Mouse (Mus musculus): ENCODE measurements at regions not wholly inside any gene's neighbourhood (a gene's known extent, or its start where the extent isn't known, plus 50 kb on each side); places are given as distances from the start of the nearest gene placed in this dataset.

DNA sequence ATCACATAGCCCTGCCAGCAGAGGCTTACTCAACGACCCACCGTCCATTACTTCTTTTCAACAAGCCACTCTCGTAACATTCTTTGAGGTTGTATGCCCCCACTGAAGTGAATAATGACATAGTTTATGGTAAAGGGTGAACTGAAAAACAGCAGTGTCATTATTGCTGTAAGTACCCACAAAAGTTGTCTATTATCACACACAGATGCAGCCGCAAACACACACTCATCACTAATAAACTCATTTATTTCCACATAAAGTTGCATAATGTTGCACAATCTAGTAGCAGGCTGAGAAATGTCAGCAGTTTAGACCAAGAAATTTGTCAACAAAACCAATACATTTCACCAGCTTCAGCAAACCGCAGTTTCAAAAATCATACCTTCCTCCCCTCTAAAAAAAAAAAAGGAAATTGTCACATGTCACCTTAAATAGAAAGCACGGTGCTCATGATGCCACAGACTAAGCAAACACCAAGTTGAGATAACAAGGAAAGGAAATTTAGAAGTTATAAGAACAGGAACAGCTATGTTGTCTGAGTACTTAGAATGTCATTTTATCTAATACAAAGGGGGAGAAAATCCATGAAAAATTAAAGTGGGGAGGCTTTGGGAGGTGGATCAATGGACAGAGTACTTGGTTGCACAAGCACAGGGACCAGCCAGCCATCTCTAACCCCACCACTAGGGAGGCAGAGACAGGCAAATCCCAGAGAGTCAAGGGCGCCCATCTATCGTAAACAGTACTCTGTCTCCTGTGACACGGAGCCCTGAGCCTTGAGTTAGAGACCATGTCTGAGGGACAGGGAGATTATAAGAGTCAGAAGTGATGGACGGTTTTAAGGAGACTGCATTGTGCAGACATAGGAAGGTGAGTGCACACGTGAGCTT lies 195.9 kb downstream of the Hlx start:
- DNase-seq (ENCODE audit: low spot score) = no peak
- H3K27me3 ChIP-seq (replicated peaks; ENCODE audit: control insufficient read depth, insufficient read depth, low read length) = no peaks in the 10 kb centered on the region
- no peak overlapping the region for H3K4me3 ChIP-seq (ENCODE audit: low read depth, low read length)
- no peaks in the 10 kb centered on the region for H3K36me3 ChIP-seq (ENCODE audit: control insufficient read depth, insufficient read depth, low read length)
- H3K9me3 ChIP-seq (ENCODE audit: control insufficient read depth, low read length) = no peaks in the 10 kb centered on the region
- no peak for ATAC-seq (replicated peaks; ENCODE audit: low FRiP score)
- H3K4me1 ChIP-seq (replicated peaks; ENCODE audit: control insufficient read depth, insufficient read depth, low read length) = no peaks in the 10 kb centered on the region
- WGBS = 66% methylated on average over 11 of the region's 11 CpGs
- H3K9ac ChIP-seq (ENCODE audit: low read depth, low read length) = no peak overlapping the region
- no peak overlapping the region for H3K27ac ChIP-seq (ENCODE audit: low read depth, low read length)
- H3K4me2 ChIP-seq = no peak overlapping the region

DNA sequence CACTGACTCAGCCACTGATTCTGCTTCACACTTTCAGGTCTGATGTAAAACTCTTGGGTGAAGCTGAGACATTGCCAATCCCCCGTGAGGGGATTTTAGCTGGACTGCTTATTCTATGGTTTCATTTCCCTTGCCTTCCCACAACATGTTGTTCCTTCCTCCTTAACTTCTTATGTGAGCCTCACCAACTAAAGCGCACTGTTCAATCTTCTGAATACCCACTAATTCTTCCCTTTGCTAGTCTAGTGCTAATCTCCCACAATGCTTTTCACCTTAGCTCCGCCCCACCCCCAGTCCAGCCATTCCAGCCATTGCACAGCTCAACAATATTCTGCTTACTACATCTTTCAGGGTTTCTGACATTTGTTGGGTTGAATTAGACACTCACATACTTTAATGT lies 196.7 kb downstream of the Hlx start:
- ATAC-seq (replicated peaks; ENCODE audit: low FRiP score) (no peak), DNase-seq (ENCODE audit: low spot score) (no peak)
- Histone ChIP-seq H3K36me3 (ENCODE audit: control insufficient read depth, insufficient read depth, low read length) (no peaks in the 10 kb centered on the region), H3K4me2 (no peak overlapping the region), H3K27ac (ENCODE audit: low read depth, low read length) (no peak overlapping the region), H3K9ac (ENCODE audit: low read depth, low read length) (no peak overlapping the region), H3K27me3 (replicated peaks; ENCODE audit: control insufficient read depth, insufficient read depth, low read length) (no peaks in the 10 kb centered on the region), H3K4me3 (ENCODE audit: low read depth, low read length) (no peak overlapping the region), H3K4me1 (replicated peaks; ENCODE audit: control insufficient read depth, insufficient read depth, low read length) (no peaks in the 10 kb centered on the region), H3K9me3 (ENCODE audit: control insufficient read depth, low read length) (no peaks in the 10 kb centered on the region)
- 85% methylated on average over 3 of the region's 3 CpGs for WGBS

- Histone ChIP-seq H3K27me3 (replicated peaks; ENCODE audit: control insufficient read depth, insufficient read depth, low read length) (no peaks in the 10 kb centered on the region), H3K27ac (ENCODE audit: low read depth, low read length) (no peak overlapping the region), H3K9ac (ENCODE audit: low read depth, low read length) (no peak overlapping the region), H3K9me3 (ENCODE audit: control insufficient read depth, low read length) (no peaks in the 10 kb centered on the region), H3K36me3 (ENCODE audit: control insufficient read depth, insufficient read depth, low read length) (no peaks in the 10 kb centered on the region), H3K4me2 (no peak overlapping the region), H3K4me3 (ENCODE audit: low read depth, low read length) (no peak overlapping the region), H3K4me1 (replicated peaks; ENCODE audit: control insufficient read depth, insufficient read depth, low read length) (no peaks in the 10 kb centered on the region)
- WGBS = 79% methylated on average over 4 of the region's 4 CpGs
- ATAC-seq (replicated peaks; ENCODE audit: low FRiP score) = no peak
- no peak for DNase-seq (ENCODE audit: low spot score)
Measured at GRCm38 (mm10) chr1:184534511-184534910, 197.9 kb downstream of the Hlx start.

GRCm38 (mm10) chr1:184533870-184534269 lies 198.5 kb downstream of the Hlx start:
- WGBS = 59% methylated on average over 5 of the region's 5 CpGs
- no peak overlapping the region for H3K27ac ChIP-seq (ENCODE audit: low read depth, low read length)
- no peaks in the 10 kb centered on the region for H3K36me3 ChIP-seq (ENCODE audit: control insufficient read depth, insufficient read depth, low read length)
- H3K4me2 ChIP-seq = no peak overlapping the region
- no peaks in the 10 kb centered on the region for H3K9me3 ChIP-seq (ENCODE audit: control insufficient read depth, low read length)
- ATAC-seq (replicated peaks; ENCODE audit: low FRiP score) (no peak), DNase-seq (ENCODE audit: low spot score) (no peak)
- H3K4me3 ChIP-seq (ENCODE audit: low read depth, low read length) = no peak overlapping the region
- H3K9ac ChIP-seq (ENCODE audit: low read depth, low read length) = no peak overlapping the region
- H3K27me3 ChIP-seq (replicated peaks; ENCODE audit: control insufficient read depth, insufficient read depth, low read length) = no peaks in the 10 kb centered on the region
- no peaks in the 10 kb centered on the region for H3K4me1 ChIP-seq (replicated peaks; ENCODE audit: control insufficient read depth, insufficient read depth, low read length)

- no peak overlapping the region for H3K4me2 ChIP-seq
- H3K27me3 ChIP-seq (replicated peaks; ENCODE audit: control insufficient read depth, insufficient read depth, low read length) = no peaks in the 10 kb centered on the region
- ATAC-seq (replicated peaks; ENCODE audit: low FRiP score) (no peak), DNase-seq (ENCODE audit: low spot score) (no peak)
- no peak overlapping the region for H3K9ac ChIP-seq (ENCODE audit: low read depth, low read length)
- H3K4me1 ChIP-seq (replicated peaks; ENCODE audit: control insufficient read depth, insufficient read depth, low read length) = no peaks in the 10 kb centered on the region
- no peaks in the 10 kb centered on the region for H3K9me3 ChIP-seq (ENCODE audit: control insufficient read depth, low read length)
- WGBS = 73% methylated on average over 8 of the region's 8 CpGs
- no peak overlapping the region for H3K4me3 ChIP-seq (ENCODE audit: low read depth, low read length)
- H3K36me3 ChIP-seq (ENCODE audit: control insufficient read depth, insufficient read depth, low read length) = no peaks in the 10 kb centered on the region
- H3K27ac ChIP-seq (ENCODE audit: low read depth, low read length) = no peak overlapping the region
Measured at GRCm38 (mm10) chr1:184532488-184533055, 199.8 kb downstream of the Hlx start.

DNA sequence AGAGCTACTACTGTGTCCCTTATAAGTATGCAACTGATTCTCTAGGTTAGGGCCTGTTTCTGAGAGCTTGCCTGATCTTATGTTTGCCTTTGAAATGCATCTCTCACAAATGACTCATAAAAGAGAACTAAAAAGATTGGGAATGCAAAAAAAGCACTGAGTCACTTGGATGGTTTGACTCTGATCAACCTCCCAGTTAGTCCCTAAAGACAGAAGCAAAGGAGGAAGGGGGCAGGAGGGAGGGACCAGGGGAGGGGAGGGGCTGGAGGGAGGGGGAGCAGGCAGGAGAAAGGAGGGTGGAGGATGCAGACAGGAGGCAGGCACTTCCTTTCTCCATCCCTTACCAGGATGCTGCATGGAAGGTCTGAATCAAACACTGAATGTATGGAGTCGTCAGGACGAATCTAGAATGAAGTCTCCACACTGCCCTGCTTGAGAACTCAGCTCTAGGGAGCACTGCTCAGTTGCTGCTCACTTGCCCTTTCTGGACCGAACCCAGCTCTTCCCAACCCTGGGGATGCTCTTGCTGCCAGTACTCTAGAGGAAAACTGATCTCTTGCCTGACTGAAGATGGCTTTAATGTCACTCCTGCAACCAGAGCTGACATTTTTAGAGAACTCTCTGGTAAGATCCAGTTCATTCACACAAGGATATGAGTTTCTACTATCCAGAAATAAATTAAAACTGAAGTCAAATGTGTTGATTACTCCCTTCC lies 201.7 kb downstream of the Hlx start:
- 48% methylated on average over 3 of the region's 3 CpGs for WGBS
- H3K4me2 ChIP-seq = no peak overlapping the region
- H3K9me3 ChIP-seq (ENCODE audit: control insufficient read depth, low read length) = no peaks in the 10 kb centered on the region
- DNase-seq (ENCODE audit: low spot score) (no peak), ATAC-seq (replicated peaks; ENCODE audit: low FRiP score) (no peak)
- H3K4me1 ChIP-seq (replicated peaks; ENCODE audit: control insufficient read depth, insufficient read depth, low read length) = no peaks in the 10 kb centered on the region
- H3K27me3 ChIP-seq (replicated peaks; ENCODE audit: control insufficient read depth, insufficient read depth, low read length) = no peaks in the 10 kb centered on the region
- no peak overlapping the region for H3K9ac ChIP-seq (ENCODE audit: low read depth, low read length)
- H3K36me3 ChIP-seq (ENCODE audit: control insufficient read depth, insufficient read depth, low read length) = no peaks in the 10 kb centered on the region
- H3K27ac ChIP-seq (ENCODE audit: low read depth, low read length) = no peak overlapping the region
- no peak overlapping the region for H3K4me3 ChIP-seq (ENCODE audit: low read depth, low read length)

DNA sequence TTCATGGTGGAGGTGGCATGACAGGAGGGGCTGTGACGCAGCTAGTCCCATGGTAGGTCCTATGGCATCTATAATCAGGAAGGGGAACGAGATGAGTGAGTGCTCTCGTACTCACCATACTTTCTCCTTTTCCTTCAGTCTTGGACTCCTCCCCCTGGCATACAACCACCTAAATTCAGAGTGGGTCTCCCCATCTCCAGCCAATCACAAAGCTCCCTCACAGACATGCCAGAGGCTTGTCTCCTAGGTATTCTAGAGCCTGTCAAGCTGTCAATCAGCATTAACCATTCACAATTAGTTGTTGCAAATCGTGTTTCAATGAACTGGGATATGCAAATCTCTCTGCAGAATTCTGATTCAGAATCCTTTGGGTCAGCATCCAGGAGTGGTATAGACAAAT lies 206.7 kb downstream of the Hlx start:
- no peak for DNase-seq (ENCODE audit: low spot score)
- Histone ChIP-seq H3K4me3 (ENCODE audit: low read depth, low read length) (no peak overlapping the region), H3K27me3 (replicated peaks; ENCODE audit: control insufficient read depth, insufficient read depth, low read length) (no peaks in the 10 kb centered on the region), H3K27ac (ENCODE audit: low read depth, low read length) (no peak overlapping the region), H3K9me3 (ENCODE audit: control insufficient read depth, low read length) (no peaks in the 10 kb centered on the region), H3K36me3 (ENCODE audit: control insufficient read depth, insufficient read depth, low read length) (no peaks in the 10 kb centered on the region), H3K4me1 (replicated peaks; ENCODE audit: control insufficient read depth, insufficient read depth, low read length) (no peaks in the 10 kb centered on the region), H3K9ac (ENCODE audit: low read depth, low read length) (no peak overlapping the region), H3K4me2 (no peak overlapping the region)
- 77% methylated on average over 4 of the region's 4 CpGs for WGBS
- no peak for ATAC-seq (replicated peaks; ENCODE audit: low FRiP score)

GRCm38 (mm10) chr1:184519551-184519950 lies 212.9 kb downstream of the Hlx start:
- 85% methylated on average over 5 of the region's 5 CpGs for WGBS
- no peak for ATAC-seq (replicated peaks; ENCODE audit: low FRiP score)

More at GRCm38 (mm10) chr1:184519551-184519950, 212.9 kb downstream of the Hlx start:
- no peak overlapping the region for H3K27ac ChIP-seq (ENCODE audit: low read depth, low read length)
- no peak for DNase-seq (ENCODE audit: low spot score)
- H3K27me3 ChIP-seq (replicated peaks; ENCODE audit: control insufficient read depth, insufficient read depth, low read length) = no peaks in the 10 kb centered on the region
- no peaks in the 10 kb centered on the region for H3K9me3 ChIP-seq (ENCODE audit: control insufficient read depth, low read length)
- no peaks in the 10 kb centered on the region for H3K36me3 ChIP-seq (ENCODE audit: control insufficient read depth, insufficient read depth, low read length)
- H3K4me1 ChIP-seq (replicated peaks; ENCODE audit: control insufficient read depth, insufficient read depth, low read length) = no peaks in the 10 kb centered on the region
- no peak overlapping the region for H3K4me3 ChIP-seq (ENCODE audit: low read depth, low read length)
- H3K9ac ChIP-seq (ENCODE audit: low read depth, low read length) = no peak overlapping the region
- no peak overlapping the region for H3K4me2 ChIP-seq

Data from liver, embryonic 11.5 days (tissue).